Mouse (Mus musculus) central nervous system, embryonic 11.5 days (tissue): Measurements from ENCODE around the gene Jak1. TPM values are rescaled to one million over a fixed set of nuclear protein-coding genes. Genes with fewer than 3 reads are reported as not detected.

Source experiments
- polyA plus RNA-seq: library from polyadenylated mRNA; depleted of rRNA; stranded (reverse); fragments of >200 nt; gene quantifications from 2 replicates; pipeline ENCODE4 v1.2.3, GENCODE M21; 2012; rRNA removed

Gene Jak1
- polyA plus RNA-seq = 30.1 and 34.4 TPM in 2 replicates

DNA sequence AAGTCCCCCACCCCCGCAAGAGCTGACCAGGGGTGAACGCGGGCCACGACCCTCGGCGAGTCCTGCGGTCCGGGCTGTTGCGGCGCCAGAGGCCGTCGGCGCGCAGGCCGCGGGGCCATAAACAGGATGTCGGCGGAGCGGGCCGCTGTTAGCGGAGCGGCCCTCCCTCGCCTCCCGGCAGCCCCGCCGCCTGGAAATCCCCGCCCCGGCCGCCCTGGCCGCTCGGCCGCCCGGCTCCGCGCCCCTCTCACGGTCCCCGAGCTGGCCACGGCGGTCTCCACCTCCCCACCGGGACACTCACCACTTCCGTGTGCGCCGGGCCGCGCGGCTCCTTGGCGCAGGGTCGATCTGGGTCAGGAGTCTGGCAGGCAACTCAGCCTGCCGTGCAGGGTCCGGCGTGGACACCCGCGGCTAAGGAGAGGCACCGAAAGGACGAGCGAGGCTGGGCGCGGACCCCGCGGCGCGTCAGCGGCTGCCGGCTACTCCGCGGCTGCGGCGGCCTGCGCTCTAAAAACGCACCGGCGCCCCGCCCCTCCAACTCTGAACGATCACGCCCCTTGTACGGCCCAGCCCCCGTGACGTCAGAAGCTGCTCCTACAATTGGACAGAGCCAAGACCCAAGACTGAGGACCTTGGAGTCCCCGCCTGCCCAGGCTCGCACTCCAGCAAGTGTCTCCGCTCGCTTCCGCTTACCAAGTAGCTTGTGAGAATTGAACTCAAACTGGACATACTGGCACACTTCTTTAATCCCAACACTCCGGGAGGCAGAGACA, at the start of gene Jak1:
Gene Jak1 (minus strand): TSS at position 542 of the 773 bp plus-strand sequence.

Other genes starting within 250 kb of the Jak1 start
- gene Gm10577, start 244.6 kb downstream of the Jak1 start, polyA plus RNA-seq = not detected in 2 replicates
- 10.7 and 17.8 TPM in 2 replicates for gene Raver2, start 196.3 kb downstream of the Jak1 start, polyA plus RNA-seq
- gene Ak4, start 154.0 kb upstream of the Jak1 start, polyA plus RNA-seq = 15.2 and 23.9 TPM in 2 replicates
- 3.9 and 5.4 TPM in 2 replicates for gene Dnajc6, start 231.4 kb upstream of the Jak1 start, polyA plus RNA-seq